Comparison of ENCODE assay signal across 27 mouse cellular contexts in the genomic region with DNA sequence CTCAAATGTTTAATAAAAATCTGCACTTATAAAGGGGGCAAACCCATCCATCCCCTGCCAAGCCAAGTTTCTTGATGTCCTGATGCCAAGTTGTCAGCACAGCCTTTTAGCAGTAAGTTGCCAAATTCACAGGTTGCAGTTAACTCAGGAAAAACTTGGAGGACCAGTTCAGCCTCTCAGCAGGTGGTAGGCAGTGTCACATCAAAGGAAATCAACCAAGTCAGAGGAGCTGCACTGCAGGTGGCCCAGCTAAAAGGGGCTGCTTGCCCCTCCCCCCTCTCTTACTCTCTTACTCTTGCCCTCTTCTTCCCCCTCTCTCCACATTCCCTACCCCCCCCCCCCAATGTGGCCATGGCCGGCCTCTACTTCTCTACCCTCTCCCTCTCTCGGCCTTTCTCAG.
"Had no signal": no experiment of that assay in that cellular context is flagged by ENCODE, and none has a peak within 500 bp of the region (broad histone marks: within the 10 kb centered on the region; RNA-seq: fewer than 3 reads in every experiment).

No protein-coding gene starts in this region.

- H3K9ac ChIP-seq: heart, embryonic 13.5 days; heart, embryonic 15.5 days; hindbrain, embryonic 14.5 days; intestine, embryonic 15.5 days; kidney, embryonic 15.5 days; limb, embryonic 13.5 days; limb, embryonic 15.5 days; liver, embryonic 12.5 days; liver, embryonic 14.5 days had no signal

- H3K4me3 ChIP-seq: gastrocnemius, adult 2 months; heart, embryonic 13.5 days; heart, embryonic 15.5 days; intestine, embryonic 15.5 days; kidney, embryonic 15.5 days; limb, embryonic 13.5 days; limb, embryonic 15.5 days; liver, embryonic 12.5 days had no signal

- ATAC-seq: hindbrain, embryonic 16.5 days; inflammation-experienced regulatory T-cells, adult 6 months; intestine, embryonic 15.5 days; liver, embryonic 12.5 days had no signal

- H3K4me2 ChIP-seq: heart, embryonic 11.5 days; heart, embryonic 13.5 days; heart, embryonic 15.5 days; hindbrain, embryonic 14.5 days; intestine, embryonic 15.5 days; kidney, embryonic 15.5 days; limb, embryonic 13.5 days; limb, embryonic 15.5 days; liver, embryonic 12.5 days had no signal

- H3K4me1 ChIP-seq: heart, embryonic 13.5 days; heart, embryonic 15.5 days; intestine, embryonic 15.5 days; kidney, embryonic 15.5 days; limb, embryonic 13.5 days; limb, embryonic 15.5 days; liver, embryonic 12.5 days had no signal

- DNase-seq: gastrocnemius, adult 2 months; gastrocnemius, postnatal 10 days; gastrocnemius, postnatal 25 days; heart, adult 18-20 months; heart, postnatal 14 days; heart, postnatal 36 days; kidney, adult 11 months; kidney, adult 2 months; kidney, adult 9 months; kidney, postnatal 14 days; kidney, postnatal 36 days; layer of hippocampus, adult 9-11 months; layer of hippocampus, postnatal 36 days; left cerebral cortex, postnatal 4 days had no signal

- H3K9me3 ChIP-seq: heart, embryonic 13.5 days; heart, embryonic 15.5 days; intestine, embryonic 15.5 days; kidney, embryonic 15.5 days; limb, embryonic 13.5 days; limb, embryonic 15.5 days; liver, embryonic 12.5 days had no signal

- H3K27ac ChIP-seq: gastrocnemius, adult 2 months; heart, embryonic 13.5 days; heart, embryonic 15.5 days; hindbrain, embryonic 14.5 days; intestine, embryonic 15.5 days; kidney, embryonic 15.5 days; kidney, postnatal 0 days; limb, embryonic 13.5 days; limb, embryonic 15.5 days; liver, embryonic 12.5 days; liver, embryonic 14.5 days had no signal

- H3K36me3 ChIP-seq: heart, embryonic 13.5 days; heart, embryonic 15.5 days; intestine, embryonic 15.5 days; kidney, embryonic 15.5 days; limb, embryonic 13.5 days; limb, embryonic 15.5 days; liver, embryonic 12.5 days had no signal

- H3K27me3 ChIP-seq: heart, embryonic 13.5 days; heart, embryonic 15.5 days; intestine, embryonic 15.5 days; kidney, embryonic 15.5 days; limb, embryonic 13.5 days; limb, embryonic 15.5 days; liver, embryonic 12.5 days had no signal
